Mouse (Mus musculus) lung, embryonic 15.5 days (tissue): ENCODE data around the gene Ddx20. TPM values are rescaled to one million over a fixed set of nuclear protein-coding genes. Genes with fewer than 3 reads are reported as not detected.

ENCODE experiments used
- ATAC-seq: fragments of 200-750 bp; cut with Nextera tagmentation; 2 replicates; pipeline ENCODE4 v1.8.0; 2017; ENCODE audit warnings: moderate number of reproducible peaks, borderline replicate concordance; ENCODE audit not compliant: low FRiP score, low TSS enrichment; ENCODE audit errors: extremely low read depth
- H3K27ac ChIP-seq: fragments of 300-500 bp; sonication (generic); 2 replicates; pipeline ENCODE4 v1.5.1; 2015; ENCODE audit warnings: moderate library complexity, mild to moderate bottlenecking, inconsistent platforms
- H3K27me3 ChIP-seq: fragments of 300-500 bp; sonication (generic); 2 replicates; pipeline ENCODE4 v1.6.1; 2015; ENCODE audit warnings: inconsistent platforms
- H3K36me3 ChIP-seq: fragments of 300-500 bp; sonication (generic); 2 replicates; pipeline ENCODE4 v1.6.1; 2015; ENCODE audit warnings: inconsistent platforms
- H3K4me1 ChIP-seq: fragments of 300-500 bp; sonication (generic); 2 replicates; pipeline ENCODE4 v1.6.1; 2015; ENCODE audit warnings: inconsistent platforms
- H3K4me2 ChIP-seq: fragments of 300-500 bp; sonication (generic); 2 replicates; pipeline ENCODE4 v1.6.1; 2015; ENCODE audit warnings: inconsistent platforms, mild to moderate bottlenecking, moderate library complexity
- H3K4me3 ChIP-seq: fragments of 300-500 bp; sonication (generic); 2 replicates; pipeline ENCODE4 v1.5.1; 2015; ENCODE audit warnings: mild to moderate bottlenecking, inconsistent platforms
- H3K9ac ChIP-seq: fragments of 300-500 bp; sonication (generic); 2 replicates; pipeline ENCODE4 v1.6.1; 2015; ENCODE audit warnings: inconsistent platforms
- H3K9me3 ChIP-seq: fragments of 300-500 bp; sonication (generic); 2 replicates; pipeline ENCODE4 v1.6.1; 2016; ENCODE audit warnings: inconsistent platforms
- WGBS: fragments of 180-500 bp; shearing (Covaris S2); methylation state at CpG from one replicate; pipeline ENCODE4 v1.1.7; 2015; 5-methylcytosine and 5-hydroxymethylcytosine counted together
- polyA plus RNA-seq: library from polyadenylated mRNA; unstranded; fragments of >200 nt; fragmentation: Nextera tagmentation; extraction: Ambion mirVana; gene quantifications from 2 replicates; pipeline ENCODE4 v1.2.1, GENCODE M21; 2015

The Ddx20 gene
- polyA plus RNA-seq, 1 experiment from 2014 or later, result 40.8 TPM

DNA sequence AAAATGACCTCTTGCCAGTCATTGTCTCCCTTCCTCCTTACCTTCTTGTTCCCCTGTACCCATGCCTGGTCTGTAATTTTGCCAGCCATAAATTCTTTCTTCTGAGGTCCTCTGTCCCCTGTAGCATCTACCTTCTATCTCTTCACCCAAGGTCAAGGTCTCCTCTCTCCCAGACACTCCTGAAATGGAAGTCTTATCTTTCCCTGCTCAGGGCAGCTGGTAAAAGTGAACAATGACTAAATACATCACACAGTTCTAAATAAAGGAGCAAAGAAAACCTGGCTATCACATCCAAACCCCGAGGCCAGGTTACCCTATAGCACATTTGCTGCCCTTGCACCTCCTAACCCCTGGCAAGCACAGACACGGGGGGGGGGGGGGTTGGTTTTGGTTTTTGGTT, 26.8 kb downstream of the Ddx20 start:
- H3K36me3 ChIP-seq, result no peaks in the 10 kb centered on the region
- WGBS, result 37% methylated on average over 2 of the region's 2 CpGs
- no peaks in the 10 kb centered on the region for H3K27me3 ChIP-seq
- no peak overlapping the region for H3K9ac ChIP-seq
- H3K4me1 ChIP-seq, result no peaks in the 10 kb centered on the region
- H3K4me2 ChIP-seq, result no peak overlapping the region
- no peaks in the 10 kb centered on the region for H3K9me3 ChIP-seq
- no peak overlapping the region for H3K27ac ChIP-seq
- H3K4me3 ChIP-seq, result no peak overlapping the region
- ATAC-seq, result no peak

DNA sequence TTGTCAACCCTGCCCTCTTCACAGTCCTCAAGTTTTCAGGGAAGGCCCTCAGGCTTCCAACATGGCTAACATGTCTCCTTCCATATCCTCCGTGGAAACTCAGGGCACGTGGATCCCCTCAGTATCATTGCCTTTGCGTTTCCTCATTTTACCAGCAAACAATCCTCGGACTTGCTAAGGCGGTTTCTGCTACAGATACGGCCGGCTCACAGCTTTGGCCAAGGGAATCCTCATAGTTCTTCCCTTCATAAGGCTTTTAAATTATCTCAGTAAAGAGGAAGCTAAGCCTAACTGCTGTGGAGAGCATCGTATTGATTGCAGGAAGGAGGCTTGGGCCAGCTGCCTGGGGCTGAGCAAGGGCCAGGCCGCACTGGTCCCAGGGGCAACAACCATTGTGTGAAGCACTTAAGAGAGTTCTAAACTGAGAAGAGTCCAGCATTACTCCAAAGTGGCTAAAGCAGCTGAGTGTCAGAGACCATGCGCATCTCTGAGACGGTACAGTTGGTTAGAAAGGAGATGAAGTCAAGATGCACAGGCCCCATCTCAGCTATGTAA, 32.3 kb downstream of the Ddx20 start:
- H3K4me3 ChIP-seq, result no peak overlapping the region
- no peaks in the 10 kb centered on the region for H3K27me3 ChIP-seq
- 90% methylated on average over 11 of the region's 11 CpGs for WGBS

GRCm38 (mm10) chr3:105653544-105654380, 33.6 kb downstream of the Ddx20 start:
- 76% methylated on average over 13 of the region's 13 CpGs for WGBS
- H3K27ac ChIP-seq, result no peak overlapping the region
- no peaks in the 10 kb centered on the region for H3K36me3 ChIP-seq
- no peak overlapping the region for H3K4me2 ChIP-seq
- no peak; the same call in 1 of the 2 replicates for ATAC-seq
- no peak overlapping the region for H3K4me3 ChIP-seq
- H3K27me3 ChIP-seq, result no peaks in the 10 kb centered on the region
- H3K4me1 ChIP-seq, result no peaks in the 10 kb centered on the region
- no peaks in the 10 kb centered on the region for H3K9me3 ChIP-seq
- no peak overlapping the region for H3K9ac ChIP-seq

More for the DNA sequence above, 32.3 kb downstream of the Ddx20 start:
- ATAC-seq, result no peak
- Histone ChIP-seq H3K9ac (no peak overlapping the region), H3K9me3 (no peaks in the 10 kb centered on the region), H3K4me1 (no peaks in the 10 kb centered on the region), H3K4me2 (no peak overlapping the region), H3K27ac (no peak overlapping the region), H3K36me3 (no peaks in the 10 kb centered on the region)

- ATAC-seq, result no peak
These were observed 38.3 kb downstream of the Ddx20 start for GRCm38 (mm10) chr3:105648889-105649567.

DNA sequence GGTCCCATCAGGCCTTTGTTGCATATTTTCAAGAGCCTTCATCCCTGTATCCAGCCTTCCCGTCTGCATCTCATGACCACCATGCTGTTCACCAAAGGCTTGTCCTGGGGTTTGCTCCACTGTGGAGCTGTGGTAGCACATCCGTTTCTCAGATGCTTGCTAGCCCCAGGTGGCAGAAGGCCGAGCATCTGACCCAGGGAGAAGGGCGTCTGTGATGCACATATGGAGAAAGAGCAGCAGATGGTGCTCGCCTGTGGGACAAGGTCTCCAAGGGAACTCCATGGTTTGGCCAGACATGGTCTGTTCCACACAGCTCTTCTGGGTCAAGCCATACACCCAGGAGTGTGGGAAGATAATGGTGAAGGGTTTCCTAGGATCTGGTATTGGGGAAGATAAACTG, 43.8 kb downstream of the Ddx20 start:
- Histone ChIP-seq H3K9ac (no peak overlapping the region), H3K27ac (no peak overlapping the region), H3K4me1 (no peaks in the 10 kb centered on the region), H3K27me3 (no peaks in the 10 kb centered on the region), H3K36me3 (no peaks in the 10 kb centered on the region), H3K4me3 (no peak overlapping the region), H3K9me3 (no peaks in the 10 kb centered on the region), H3K4me2 (no peak overlapping the region)
- 69% methylated on average over 5 of the region's 5 CpGs for WGBS
- no peak; the same call in 1 of the 2 replicates for ATAC-seq

More at GRCm38 (mm10) chr3:105648889-105649567, 38.3 kb downstream of the Ddx20 start:
- Histone ChIP-seq H3K27me3 (no peaks in the 10 kb centered on the region), H3K36me3 (no peaks in the 10 kb centered on the region), H3K27ac (no peak overlapping the region), H3K4me1 (no peaks in the 10 kb centered on the region), H3K9me3 (no peaks in the 10 kb centered on the region), H3K4me3 (no peak overlapping the region), H3K4me2 (no peak overlapping the region), H3K9ac (no peak overlapping the region)
- WGBS, result 61% methylated on average over 8 of the region's 8 CpGs

DNA sequence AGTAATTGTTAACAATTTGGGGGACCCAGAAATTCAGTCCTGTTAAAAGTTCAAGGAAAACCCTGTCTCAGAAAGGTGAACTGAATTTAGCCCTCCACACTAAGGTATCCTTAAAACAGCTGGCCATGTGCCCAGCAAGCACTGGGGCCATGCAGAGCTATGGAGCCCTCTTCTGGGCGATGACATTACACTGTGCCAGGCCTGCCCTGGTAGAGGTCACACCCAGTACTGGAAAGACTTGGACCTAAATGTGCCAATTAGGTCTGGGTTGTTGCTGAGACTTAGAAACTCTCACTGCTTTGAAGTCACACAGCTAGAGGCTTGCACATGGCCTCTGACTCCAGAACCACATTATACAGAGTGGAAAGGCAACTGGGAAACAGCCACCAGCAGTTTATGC, 45.2 kb downstream of the Ddx20 start:
- ATAC-seq, result no peak
- Histone ChIP-seq H3K9ac (no peak overlapping the region), H3K27me3 (no peaks in the 10 kb centered on the region), H3K4me2 (no peak overlapping the region), H3K27ac (no peak overlapping the region), H3K36me3 (no peaks in the 10 kb centered on the region), H3K4me3 (no peak overlapping the region), H3K4me1 (no peaks in the 10 kb centered on the region), H3K9me3 (no peaks in the 10 kb centered on the region)
- 56% methylated on average over 1 of the region's 1 CpGs for WGBS

DNA sequence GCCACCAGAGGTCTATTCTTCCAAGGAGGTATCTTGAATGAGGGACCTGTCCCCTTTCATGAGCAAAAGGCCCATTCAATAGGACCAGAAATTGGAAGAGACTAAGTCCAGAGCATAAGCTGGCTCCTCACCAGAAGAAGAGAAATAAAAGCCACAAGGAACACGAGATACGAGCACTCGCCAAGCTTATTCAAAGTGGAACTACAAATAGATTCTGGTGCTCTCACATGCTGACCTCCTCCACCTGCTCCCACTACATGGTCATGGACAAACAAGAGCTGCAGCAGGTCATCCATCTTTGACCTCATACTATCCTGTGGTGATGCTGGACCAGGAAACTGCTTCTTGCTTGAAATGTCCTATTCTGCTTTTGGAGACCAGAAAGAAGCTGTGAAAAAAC, 54.4 kb downstream of the Ddx20 start:
- H3K27me3 ChIP-seq, result no peaks in the 10 kb centered on the region
- H3K36me3 ChIP-seq, result no peaks in the 10 kb centered on the region
- 74% methylated on average over 3 of the region's 3 CpGs for WGBS
- no peak overlapping the region for H3K4me2 ChIP-seq
- H3K9ac ChIP-seq, result no peak overlapping the region
- no peak overlapping the region for H3K4me3 ChIP-seq
- H3K4me1 ChIP-seq, result 0 out of 2 replicates have a peak, but pooled peaks cover 3% of the 10 kb centered on the region
- H3K27ac ChIP-seq, result no peak overlapping the region
- no peak for ATAC-seq
- H3K9me3 ChIP-seq, result no peaks in the 10 kb centered on the region

- no peaks in the 10 kb centered on the region for H3K9me3 ChIP-seq
- H3K27me3 ChIP-seq, result no peaks in the 10 kb centered on the region
- WGBS, result 44% methylated on average over 2 of the region's 2 CpGs
- no peak for ATAC-seq
- no peaks in the 10 kb centered on the region for H3K36me3 ChIP-seq
- H3K27ac ChIP-seq, result no peak overlapping the region
- H3K9ac ChIP-seq, result no peak overlapping the region
- 0 out of 2 replicates have a peak, but pooled peaks cover 3% of the 10 kb centered on the region for H3K4me1 ChIP-seq
- H3K4me2 ChIP-seq, result no peak overlapping the region
- H3K4me3 ChIP-seq, result no peak overlapping the region
These were observed 55.1 kb downstream of the Ddx20 start for GRCm38 (mm10) chr3:105632296-105632695.

Other genes with a start within 250 kb of the Ddx20 start
- 0.20 and 0.29 TPM in 2 replicates for gene Kcnd3, start 235.2 kb downstream of the Ddx20 start, polyA plus RNA-seq
- 2.6 TPM in 2 replicates for gene Inka2, start 17.0 kb upstream of the Ddx20 start, polyA plus RNA-seq
- 122 and 125 TPM in 2 replicates for gene Rap1a, start 113.8 kb upstream of the Ddx20 start, polyA plus RNA-seq
- 0.14 and 0.21 TPM in 2 replicates for gene Adora3, start 183.3 kb upstream of the Ddx20 start, polyA plus RNA-seq
- gene Tmigd3, start 183.3 kb upstream of the Ddx20 start, polyA plus RNA-seq, result 0.25 and 0.47 TPM in 2 replicates
- gene I830077J02Rik, start 245.1 kb upstream of the Ddx20 start, polyA plus RNA-seq, result 0.82 and 0.93 TPM in 2 replicates